Mouse (Mus musculus) left cerebral cortex, postnatal 14 days (tissue): ENCODE data around the gene Olfr154. TPM values are rescaled to one million over a fixed set of nuclear protein-coding genes. Genes with fewer than 3 reads are reported as not detected.
"Not testable (repeated sequence)": the region's sequence is repeated elsewhere in the genome, so short reads cannot be mapped to it uniquely, and the experiment has no call there.

Experiments
- DNase-seq, 2 experiments: peaks; one replicate each; pipeline ENCODE4 v3.0.0; 2021 to 2022; ENCODE audit warnings: low spot score in 2 of 2, mixed read lengths in 1 of 2
- intact Hi-C: fragments of 180-260 bp; cut with DNase I; formaldehyde crosslinking; loops from one replicate; pipeline ENCODE4 v1.15.1; 2025
- long read RNA-seq, 2 experiments: library from polyadenylated mRNA; stranded (forward); transcript quantifications; one replicate each; pipeline ENCODE4 v2.0.0; 2021
- total RNA-seq, 2 experiments: library from RNA; stranded (reverse); gene quantifications; 2 replicates each; pipeline ENCODE4 v1.2.3; 2021

Gene Olfr154
- total RNA-seq = not detected
- long read RNA-seq, experiment 1 = 0 reads
- long read RNA-seq, experiment 2 = 0 reads

DNA sequence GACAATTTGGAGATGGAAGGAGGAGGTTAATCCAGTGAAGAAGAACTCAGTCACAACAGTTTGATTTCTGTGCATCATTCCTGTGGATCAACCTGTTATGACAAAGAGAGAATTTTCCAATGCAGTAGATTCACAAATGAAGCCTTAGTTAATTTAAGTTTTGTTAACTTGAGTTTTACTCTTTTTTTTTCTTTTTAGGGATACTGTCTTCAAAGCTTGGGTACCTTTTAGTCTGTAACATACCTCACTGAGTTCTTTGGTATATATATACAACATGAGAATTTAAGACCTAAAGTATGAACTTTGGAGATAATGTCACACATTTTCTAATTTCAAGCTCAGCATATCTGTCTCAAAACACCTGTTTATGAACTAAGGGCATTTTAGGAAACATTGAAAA is at the start of gene Olfr154:
Gene Olfr154 (minus strand): TSS at position 101 of the 400 bp plus-strand sequence.
- DNase-seq, intact Hi-C loops: not testable (repeated sequence)

DNA sequence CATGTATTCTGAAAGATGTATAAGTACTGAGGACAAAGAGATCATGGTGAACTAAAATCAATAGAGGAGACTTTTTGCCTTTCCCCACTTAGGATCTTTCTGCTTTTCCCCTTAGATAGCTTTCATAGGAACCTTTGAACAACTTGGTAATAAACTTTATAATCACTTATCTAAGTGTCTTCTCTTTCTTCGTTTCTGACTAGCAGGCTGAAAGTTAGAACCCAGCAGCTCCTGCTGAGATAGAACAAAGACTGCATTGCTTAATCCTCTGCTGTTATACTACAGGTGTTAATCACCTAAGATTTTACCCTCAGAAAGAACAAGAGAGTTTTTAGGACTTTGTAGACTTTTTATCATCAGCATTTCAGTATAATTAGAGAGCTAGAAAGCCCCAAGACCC is 46.9 kb upstream of the Olfr154 start:
- no peak for DNase-seq
- intact Hi-C loops = no loop called here

DNA sequence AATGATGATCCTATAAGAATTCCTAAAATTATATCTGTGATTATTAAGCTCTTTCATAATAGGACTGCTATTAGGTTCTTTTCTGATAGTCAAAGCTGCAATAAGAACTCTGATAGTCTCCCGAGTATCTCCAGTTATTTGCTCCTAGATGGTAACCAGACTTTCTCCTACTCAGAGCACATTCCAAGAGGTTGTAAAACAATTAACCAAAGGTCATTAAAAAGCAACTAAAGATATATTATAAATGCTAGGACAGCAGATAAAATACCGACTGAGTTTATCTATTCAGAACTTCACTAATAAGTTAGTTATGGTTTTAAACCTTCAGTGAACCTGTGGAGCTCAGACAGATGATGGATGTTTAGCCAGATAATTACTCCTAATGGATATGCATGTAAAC is 46.4 kb upstream of the Olfr154 start:
- DNase-seq, intact Hi-C loops: not testable (repeated sequence)

DNA sequence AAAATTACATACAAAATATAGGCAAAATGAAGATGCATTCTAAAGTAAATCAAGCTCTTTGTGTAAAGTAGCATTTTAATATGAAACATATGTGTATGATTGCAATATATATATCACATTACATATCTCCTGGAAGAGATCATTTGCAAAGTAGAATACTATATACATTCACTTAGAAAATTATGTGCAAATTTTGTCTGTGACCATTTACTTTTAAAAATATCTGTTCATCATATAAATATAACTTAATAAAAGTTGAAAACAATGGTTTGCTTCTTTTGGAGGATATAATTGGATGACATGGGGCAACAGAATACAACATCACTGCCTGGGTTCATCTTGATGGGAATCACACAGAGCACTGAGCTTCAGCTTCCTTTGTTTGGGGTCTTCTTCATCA is 24.9 kb upstream of the Olfr154 start, which contains the start of gene Olfr1008:
Gene Olfr1008 (plus strand): TSS at position 301 of the 400 bp plus-strand sequence.
- no peak for DNase-seq
- intact Hi-C loops = no loop called here

DNA sequence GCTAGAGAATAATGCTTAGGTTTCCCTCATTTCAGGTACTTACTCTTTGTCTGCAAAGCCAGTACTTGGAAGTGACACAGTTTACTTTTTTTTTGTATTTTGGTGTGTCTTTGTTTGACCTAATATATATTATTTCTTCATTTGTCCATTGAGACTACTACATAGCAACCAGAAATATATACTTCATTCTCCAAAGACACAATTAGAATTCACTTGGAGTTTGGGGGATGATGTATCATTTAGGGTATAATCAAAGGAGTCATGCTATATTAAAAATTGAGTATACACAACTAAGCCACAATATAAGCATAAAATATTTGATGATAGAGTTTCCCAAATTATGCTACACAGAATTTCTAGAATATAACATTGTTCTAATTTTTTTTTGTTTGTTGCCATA is 14.4 kb upstream of the Olfr154 start, which contains the start of gene Olfr1006:
Gene Olfr1006 (minus strand): TSS at position 101 of the 400 bp plus-strand sequence.
- DNase-seq = no peak
- intact Hi-C loops = no loop called here

DNA sequence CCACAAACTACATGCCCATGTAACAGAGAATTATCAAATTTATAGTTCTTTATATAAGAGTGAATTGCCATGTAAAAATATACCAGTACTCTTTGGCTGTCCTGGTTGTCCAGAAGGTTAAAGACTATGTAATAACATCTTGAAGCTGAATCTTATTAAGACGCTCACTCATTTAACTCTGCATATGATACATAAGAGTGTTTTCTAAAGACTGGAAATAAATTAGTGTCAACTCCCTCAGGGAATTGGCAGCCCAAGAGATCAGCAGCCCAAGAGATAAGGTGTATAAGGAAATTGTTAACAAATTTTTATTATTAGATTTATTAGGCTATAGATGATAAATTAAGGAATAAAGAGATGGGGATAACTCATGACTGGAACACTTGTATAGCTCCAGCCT is 13.7 kb downstream of the Olfr154 start, which contains the start of gene Olfr1002:
Gene Olfr1002 (minus strand): TSS at position 101 of the 400 bp plus-strand sequence.
- intact Hi-C loops = no loop called here
- DNase-seq = no peak

Other genes with a start within 250 kb of the Olfr154 start
- gene Olfr993, start 249.6 kb downstream of the Olfr154 start, total RNA-seq = not detected
- not detected for gene Olfr994, start 228.0 kb downstream of the Olfr154 start, total RNA-seq
- gene Olfr995, start 220.8 kb downstream of the Olfr154 start, total RNA-seq = not detected
- under 1 TPM in 1 of 2 experiments, not detected in 1; 0.19 TPM for gene 4833423E24Rik, start 145.4 kb downstream of the Olfr154 start, total RNA-seq
- gene Olfr996, start 85.2 kb downstream of the Olfr154 start, total RNA-seq = not detected
- not detected for gene Olfr998, start 75.5 kb downstream of the Olfr154 start, total RNA-seq
- gene Olfr1000, start 52.6 kb downstream of the Olfr154 start, total RNA-seq = not detected
- not detected for gene Olfr1002, start 13.8 kb downstream of the Olfr154 start, total RNA-seq
- not detected for gene Olfr1006, start 14.3 kb upstream of the Olfr154 start, total RNA-seq
- not detected for gene Olfr1008, start 25.0 kb upstream of the Olfr154 start, total RNA-seq
- gene Olfr1009, start 51.0 kb upstream of the Olfr154 start, total RNA-seq = not detected
- not detected for gene Olfr1012, start 98.3 kb upstream of the Olfr154 start, total RNA-seq
- gene Olfr1013, start 102.6 kb upstream of the Olfr154 start, total RNA-seq = not detected
- gene Olfr1014, start 108.3 kb upstream of the Olfr154 start, total RNA-seq = not detected
- gene Olfr1015, start 117.6 kb upstream of the Olfr154 start, total RNA-seq = not detected
- not detected for gene Olfr1016, start 138.1 kb upstream of the Olfr154 start, total RNA-seq
- gene Olfr1018, start 154.0 kb upstream of the Olfr154 start, total RNA-seq = not detected
- gene Olfr1019, start 181.0 kb upstream of the Olfr154 start, total RNA-seq = not detected
- gene Olfr1020, start 182.6 kb upstream of the Olfr154 start, total RNA-seq = not detected
- not detected for gene Olfr1022, start 204.1 kb upstream of the Olfr154 start, total RNA-seq
- not detected for gene Olfr1023, start 221.2 kb upstream of the Olfr154 start, total RNA-seq
- gene Olfr1024, start 240.6 kb upstream of the Olfr154 start, total RNA-seq = not detected